10 mouse cellular contexts compared by ENCODE assay signal in genomic region chr19:53648056-53648455, GRCm38 (mm10). TPM values are rescaled to one million over a fixed set of nuclear protein-coding genes. Genes with fewer than 3 reads are reported as not detected.
DNase-seq lines count a peak whose midpoint lies in the region; ATAC-seq and TF ChIP-seq lines count a peak whose summit lies in the region.
"Had no signal": no experiment of that assay in that cellular context is flagged by ENCODE, and none has a peak within 500 bp of the region (broad histone marks: within the 10 kb centered on the region; RNA-seq: fewer than 3 reads in every experiment).

No protein-coding gene starts in this region.

- H3K4me3 ChIP-seq in embryonic facial prominence, embryonic 14.5 days (ENCODE audit: low read depth, low read length) = no peak overlapping the region
- no peak overlapping the region for H3K4me3 ChIP-seq in embryonic facial prominence, embryonic 10.5 days
- H3K4me3 ChIP-seq in heart, postnatal 0 days (ENCODE audit: low read depth, low read length) = no peak overlapping the region
- no peak overlapping the region for H3K4me3 ChIP-seq in lung, postnatal 0 days (ENCODE audit: low read depth, low read length)
- no peak overlapping the region for H3K4me3 ChIP-seq in lung, adult 2 months (replicated peaks; ENCODE audit: extremely low read depth, low read depth, low read length)
- no peak overlapping the region for H3K4me3 ChIP-seq in neural tube, embryonic 13.5 days
- H3K4me3 ChIP-seq: midbrain, embryonic 13.5 days had no signal

- no peak overlapping the region for H3K4me2 ChIP-seq in embryonic facial prominence, embryonic 14.5 days (ENCODE audit: low read depth, low read length)
- H3K4me2 ChIP-seq in heart, postnatal 0 days (ENCODE audit: low read depth, low read length) = no peak overlapping the region
- no peak overlapping the region for H3K4me2 ChIP-seq in lung, postnatal 0 days (replicated peaks; ENCODE audit: low read depth, low read length)
- H3K4me2 ChIP-seq in neural tube, embryonic 13.5 days = no peak overlapping the region
- H3K4me2 ChIP-seq: midbrain, embryonic 13.5 days had no signal

- TF ChIP-seq CTCF in heart, postnatal 0 days (IDR thresholded peaks at IDR 0.05; ENCODE audit: low read depth) = no peak
- TF ChIP-seq CTCF in lung, postnatal 0 days (IDR thresholded peaks at IDR 0.05) = no peak
- TF ChIP-seq CTCF in lung, adult 2 months (IDR thresholded peaks at IDR 0.05; ENCODE audit: insufficient read depth, low read length) = no peak

- peak; percentile 44 for ATAC-seq in embryonic facial prominence, embryonic 14.5 days (ENCODE audit: low read depth)
- ATAC-seq in heart, postnatal 0 days (ENCODE audit: insufficient read depth, low read depth) = no peak
- ATAC-seq in lung, postnatal 0 days = peak; percentile 32; the same call in 1 of the 2 replicates
- ATAC-seq in neural tube, embryonic 13.5 days (ENCODE audit: low read depth) = peak; percentile 33

- no peak for TF ChIP-seq EP300 in heart, postnatal 0 days (IDR thresholded peaks at IDR 0.05; ENCODE audit: low read depth)
- TF ChIP-seq EP300 in lung, postnatal 0 days (IDR thresholded peaks at IDR 0.05) = no peak

- DNase-seq in embryonic facial prominence, embryonic 14.5 days (ENCODE audit: low spot score) = no peak
- DNase-seq in embryonic facial prominence, embryonic 10.5 days (ENCODE audit: low spot score) = no peak
- no peak for DNase-seq in heart, postnatal 0 days (ENCODE audit: low spot score)
- no peak for DNase-seq in heart, postnatal 14 days
- no peak for DNase-seq in lung, postnatal 0 days (ENCODE audit: low spot score)
- DNase-seq in lung, adult 2 months = no peak
- DNase-seq in cerebellum, adult 9-10 months = no peak

- no peak overlapping the region for H3K9ac ChIP-seq in embryonic facial prominence, embryonic 14.5 days (ENCODE audit: low read depth, low read length)
- H3K9ac ChIP-seq in heart, postnatal 0 days (replicated peaks; ENCODE audit: low read depth, low read length) = no peak overlapping the region
- H3K9ac ChIP-seq in lung, postnatal 0 days (replicated peaks; ENCODE audit: low read depth) = no peak overlapping the region
- H3K9ac ChIP-seq in neural tube, embryonic 13.5 days = no peak overlapping the region
- H3K9ac ChIP-seq: liver, postnatal 0 days; midbrain, embryonic 13.5 days had no signal

- TF ChIP-seq POLR2A in lung, adult 2 months (IDR thresholded peaks at IDR 0.05; ENCODE audit: borderline replicate concordance, extremely low read depth, low read depth, low read length) = no peak

- 43% methylated on average over 5 of the region's 5 CpGs for WGBS in embryonic facial prominence, embryonic 14.5 days
- 61% methylated on average over 5 of the region's 5 CpGs for WGBS in embryonic facial prominence, embryonic 10.5 days
- 20% methylated on average over 5 of the region's 5 CpGs for WGBS in heart, postnatal 0 days
- WGBS in lung, postnatal 0 days = 21% methylated on average over 5 of the region's 5 CpGs
- 31% methylated on average over 5 of the region's 5 CpGs for WGBS in lung, adult 2 months
- WGBS in neural tube, embryonic 13.5 days = 27% methylated on average over 5 of the region's 5 CpGs

- peaks cover 4% of the 10 kb centered on the region; the same call in 1 of the 2 replicates for H3K4me1 ChIP-seq in embryonic facial prominence, embryonic 14.5 days (ENCODE audit: control insufficient read depth, insufficient read depth, low read length)
- peaks cover 18% of the 10 kb centered on the region for H3K4me1 ChIP-seq in embryonic facial prominence, embryonic 10.5 days
- H3K4me1 ChIP-seq in heart, postnatal 0 days (ENCODE audit: control insufficient read depth, insufficient read depth) = peaks cover 6% of the 10 kb centered on the region; the same call in 1 of the 2 replicates
- no peaks in the 10 kb centered on the region for H3K4me1 ChIP-seq in lung, postnatal 0 days (ENCODE audit: insufficient read depth, low read depth, low read length)
- H3K4me1 ChIP-seq in lung, adult 2 months (ENCODE audit: control insufficient read depth, insufficient read depth, low read length) = no peaks in the 10 kb centered on the region; the same call in 1 of the 2 replicates
- H3K4me1 ChIP-seq in neural tube, embryonic 13.5 days (replicated peaks) = peaks cover 30% of the 10 kb centered on the region

- peaks cover 45% of the 10 kb centered on the region for H3K36me3 ChIP-seq in embryonic facial prominence, embryonic 14.5 days (ENCODE audit: control insufficient read depth, insufficient read depth, low read length)
- peaks cover 56% of the 10 kb centered on the region for H3K36me3 ChIP-seq in embryonic facial prominence, embryonic 10.5 days (replicated peaks)
- peaks cover 36% of the 10 kb centered on the region for H3K36me3 ChIP-seq in heart, postnatal 0 days (replicated peaks; ENCODE audit: control insufficient read depth, insufficient read depth, low read length)
- peaks cover 24% of the 10 kb centered on the region for H3K36me3 ChIP-seq in lung, postnatal 0 days (ENCODE audit: insufficient read depth, low read length)
- peaks cover 46% of the 10 kb centered on the region for H3K36me3 ChIP-seq in neural tube, embryonic 13.5 days

- no peaks in the 10 kb centered on the region for H3K9me3 ChIP-seq in embryonic facial prominence, embryonic 14.5 days (ENCODE audit: control insufficient read depth, low read length)
- H3K9me3 ChIP-seq in embryonic facial prominence, embryonic 10.5 days = no peaks in the 10 kb centered on the region
- no peaks in the 10 kb centered on the region for H3K9me3 ChIP-seq in heart, postnatal 0 days (replicated peaks; ENCODE audit: control insufficient read depth, low read length)
- no peaks in the 10 kb centered on the region for H3K9me3 ChIP-seq in lung, postnatal 0 days (ENCODE audit: low read length)
- H3K9me3 ChIP-seq in neural tube, embryonic 13.5 days = no peaks in the 10 kb centered on the region
- H3K9me3 ChIP-seq: midbrain, embryonic 13.5 days had no signal

- H3K27me3 ChIP-seq in embryonic facial prominence, embryonic 14.5 days (replicated peaks; ENCODE audit: control insufficient read depth, insufficient read depth, low read length) = no peaks in the 10 kb centered on the region
- H3K27me3 ChIP-seq in embryonic facial prominence, embryonic 10.5 days (replicated peaks; ENCODE audit: low read depth, poor library complexity, severe bottlenecking) = no peaks in the 10 kb centered on the region
- no peaks in the 10 kb centered on the region for H3K27me3 ChIP-seq in heart, postnatal 0 days (ENCODE audit: control insufficient read depth, insufficient read depth, low read length)
- no peaks in the 10 kb centered on the region for H3K27me3 ChIP-seq in lung, postnatal 0 days (replicated peaks; ENCODE audit: insufficient read depth, low read length)
- H3K27me3 ChIP-seq in neural tube, embryonic 13.5 days = no peaks in the 10 kb centered on the region
- H3K27me3 ChIP-seq: midbrain, embryonic 13.5 days had no signal

- intact Hi-C loops in heart, postnatal 14 days (cut with DNase I) = loop anchor here (2.0 to 10.0 kb wide), 5 partner anchors 55 to 257 kb away; no protein-coding TSS in a partner anchor

- no peak overlapping the region for H3K27ac ChIP-seq in embryonic facial prominence, embryonic 14.5 days (replicated peaks; ENCODE audit: low read depth, low read length)
- no peak overlapping the region for H3K27ac ChIP-seq in embryonic facial prominence, embryonic 10.5 days (replicated peaks)
- H3K27ac ChIP-seq in heart, postnatal 0 days (ENCODE audit: low read depth) = peak overlapping the region; percentile 27; the same call in 1 of the 2 replicates
- no peak overlapping the region for H3K27ac ChIP-seq in lung, postnatal 0 days (ENCODE audit: low read length)
- H3K27ac ChIP-seq in neural tube, embryonic 13.5 days (replicated peaks) = 0 out of 2 replicates have a peak overlapping the region, but pooled peaks have one; percentile 20
- H3K27ac ChIP-seq: midbrain, embryonic 13.5 days had no signal

RNA-seq across cellular contexts. Expression of gene Rbm20, which starts 29.1 kb away (rescaled TPM):
- 5.8 and 5.9 TPM in 2 replicates for polyA plus RNA-seq in embryonic facial prominence, embryonic 14.5 days (2014; fragmentation: Nextera tagmentation; extraction: Ambion mirVana)
- polyA plus RNA-seq in embryonic facial prominence, embryonic 10.5 days (2016; fragmentation: Nextera tagmentation; extraction: Ambion mirVana) = 0.87 and 1.2 TPM in 2 replicates
- total RNA-seq in heart, postnatal 0 days (2014; rRNA removed; ENCODE audit: low replicate concordance) = 328 and 340 TPM in 2 replicates
- polyA plus RNA-seq in heart, postnatal 0 days (2015; fragmentation: Nextera tagmentation; extraction: Ambion mirVana) = 58.5 and 65.2 TPM in 2 replicates
- 100 to 1,000 TPM; 224 to 225 TPM for total RNA-seq in heart, postnatal 14 days (2021)
- 0.51 and 0.58 TPM in 2 replicates for polyA plus RNA-seq in lung, postnatal 0 days (2015; fragmentation: Nextera tagmentation; extraction: Ambion mirVana)
- 2.5 and 3.8 TPM in 2 replicates for polyA plus RNA-seq in lung, adult 2 months (2012; rRNA removed)
- 0.47 and 0.88 TPM in 2 replicates for polyA plus RNA-seq in neural tube, embryonic 13.5 days (2015; fragmentation: Nextera tagmentation; extraction: Ambion mirVana)

RNA-seq across cellular contexts. Expression of gene Smc3, which starts 47.9 kb away (rescaled TPM):
- polyA plus RNA-seq in embryonic facial prominence, embryonic 14.5 days (2014; fragmentation: Nextera tagmentation; extraction: Ambion mirVana) = 58.4 and 62.4 TPM in 2 replicates
- polyA plus RNA-seq in embryonic facial prominence, embryonic 10.5 days (2016; fragmentation: Nextera tagmentation; extraction: Ambion mirVana) = 73.1 and 79.1 TPM in 2 replicates
- total RNA-seq in heart, postnatal 0 days (2014; rRNA removed; ENCODE audit: low replicate concordance) = 8.3 and 19.5 TPM in 2 replicates
- polyA plus RNA-seq in heart, postnatal 0 days (2015; fragmentation: Nextera tagmentation; extraction: Ambion mirVana) = 24.1 and 25.3 TPM in 2 replicates
- 10 to 100 TPM; 22.1 to 22.8 TPM for total RNA-seq in heart, postnatal 14 days (2021)
- polyA plus RNA-seq in lung, postnatal 0 days (2015; fragmentation: Nextera tagmentation; extraction: Ambion mirVana) = 32.8 and 34.8 TPM in 2 replicates
- 3.4 and 5.3 TPM in 2 replicates for polyA plus RNA-seq in lung, adult 2 months (2012; rRNA removed)
- 60.4 and 69.3 TPM in 2 replicates for polyA plus RNA-seq in neural tube, embryonic 13.5 days (2015; fragmentation: Nextera tagmentation; extraction: Ambion mirVana)

RNA-seq across cellular contexts. Expression of gene Nutf2-ps1, which starts 59.2 kb away (rescaled TPM):
- polyA plus RNA-seq in embryonic facial prominence, embryonic 14.5 days (2014; fragmentation: Nextera tagmentation; extraction: Ambion mirVana) = 269 and 273 TPM in 2 replicates
- 567 and 585 TPM in 2 replicates for polyA plus RNA-seq in embryonic facial prominence, embryonic 10.5 days (2016; fragmentation: Nextera tagmentation; extraction: Ambion mirVana)
- total RNA-seq in heart, postnatal 0 days (2014; rRNA removed; ENCODE audit: low replicate concordance) = 120 and 143 TPM in 2 replicates
- polyA plus RNA-seq in heart, postnatal 0 days (2015; fragmentation: Nextera tagmentation; extraction: Ambion mirVana) = 209 and 216 TPM in 2 replicates
- total RNA-seq in heart, postnatal 14 days (2021) = 10 to 100 TPM; 85.0 to 85.9 TPM
- polyA plus RNA-seq in lung, postnatal 0 days (2015; fragmentation: Nextera tagmentation; extraction: Ambion mirVana) = 121 and 134 TPM in 2 replicates
- polyA plus RNA-seq in lung, adult 2 months (2012; rRNA removed) = 74.5 and 92.3 TPM in 2 replicates
- 295 and 317 TPM in 2 replicates for polyA plus RNA-seq in neural tube, embryonic 13.5 days (2015; fragmentation: Nextera tagmentation; extraction: Ambion mirVana)

Comparison
In these comparisons a context has a peak if more than half of its experiments do, and no peak if none do; other contexts are left out.
1. H3K27ac ChIP-seq: peak in heart, postnatal 0 days (single experiment) and neural tube, embryonic 13.5 days (single experiment); none in embryonic facial prominence, embryonic 14.5 days (single experiment), embryonic facial prominence, embryonic 10.5 days (single experiment) and lung, postnatal 0 days (single experiment).